Mouse (Mus musculus): ENCODE data around the gene Zfp9. TPM values are rescaled to one million over a fixed set of nuclear protein-coding genes. Genes with fewer than 3 reads are reported as not detected.

Zfp9 gene
- total RNA-seq (2014; rRNA removed) (20.7 and 21.7 TPM in 2 replicates), polyA plus RNA-seq (2015; fragmentation: Nextera tagmentation; extraction: Ambion mirVana) (7.6 and 9.8 TPM in 2 replicates)

DNA sequence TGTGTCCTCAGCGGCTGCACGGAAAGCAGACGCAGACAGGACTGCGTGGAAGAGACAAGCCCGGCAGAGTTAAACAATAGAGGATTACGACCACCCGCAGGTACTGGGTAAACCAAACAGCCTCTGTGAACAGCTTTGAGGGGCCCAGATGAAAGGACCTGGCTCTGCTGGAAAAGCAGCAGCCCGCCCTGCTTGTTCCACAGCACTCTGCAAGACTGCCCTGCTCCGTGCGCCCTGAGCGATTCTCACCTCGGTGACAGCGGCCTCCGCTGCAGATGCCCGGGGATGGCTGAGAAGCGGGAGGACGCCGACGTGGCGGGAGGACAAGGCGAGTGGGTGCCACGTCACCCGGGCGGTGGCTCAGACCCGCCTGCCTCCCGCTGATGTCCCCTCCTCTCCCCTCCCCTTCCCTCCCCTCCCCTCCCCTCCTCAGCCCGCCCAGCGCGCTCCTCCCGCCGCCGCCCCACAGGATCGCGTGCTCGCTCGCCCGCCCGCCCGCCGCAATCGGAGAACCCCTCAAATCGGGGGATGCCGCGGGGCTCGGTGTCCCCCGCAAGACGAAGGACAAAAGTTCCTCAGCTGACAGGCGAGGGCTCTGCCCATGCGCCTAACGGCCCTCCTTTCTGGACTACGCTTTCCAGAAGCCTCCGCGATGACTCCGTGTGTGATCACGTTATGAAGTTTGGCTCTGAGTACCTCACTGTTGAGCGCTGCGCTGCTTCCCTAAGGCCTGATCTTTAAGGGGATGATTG is at the start of gene Zfp9:
TSS of gene Zfp9 (minus strand) at position 364 of the 752 bp plus-strand sequence.
- no peaks in the 10 kb centered on the region for H3K9me3 ChIP-seq (ENCODE audit: low read length)
- DNase-seq (ENCODE audit: low spot score): peak; percentile 94
- H3K27me3 ChIP-seq (ENCODE audit: insufficient read depth, low read length): no peaks in the 10 kb centered on the region
- peak within 1 kb of the TSS; percentile 53 for H3K4me2 ChIP-seq (ENCODE audit: low read depth, low read length, poor library complexity, severe bottlenecking)
- H3K4me3 ChIP-seq (ENCODE audit: low read depth, low read length): peak within 1 kb of the TSS; percentile 64
- peaks cover 4% of the 10 kb centered on the region; the same call in 1 of the 2 replicates for H3K36me3 ChIP-seq (ENCODE audit: insufficient read depth, low read length)
- H3K4me1 ChIP-seq (ENCODE audit: insufficient read depth, low read length): peaks cover 9% of the 10 kb centered on the region; the same call in 1 of the 2 replicates
- H3K27ac ChIP-seq (ENCODE audit: low read depth, low read length): peak within 1 kb of the TSS; percentile 89
- H3K9ac ChIP-seq (replicated peaks; ENCODE audit: low read length, poor library complexity, severe bottlenecking): peak within 1 kb of the TSS; percentile 88
- no peak for TF ChIP-seq CTCF (IDR thresholded peaks at IDR 0.05)
- 0% methylated on average over 33 of the region's 57 CpGs for WGBS
- peak; percentile 89 for ATAC-seq (ENCODE audit: low FRiP score)

DNA sequence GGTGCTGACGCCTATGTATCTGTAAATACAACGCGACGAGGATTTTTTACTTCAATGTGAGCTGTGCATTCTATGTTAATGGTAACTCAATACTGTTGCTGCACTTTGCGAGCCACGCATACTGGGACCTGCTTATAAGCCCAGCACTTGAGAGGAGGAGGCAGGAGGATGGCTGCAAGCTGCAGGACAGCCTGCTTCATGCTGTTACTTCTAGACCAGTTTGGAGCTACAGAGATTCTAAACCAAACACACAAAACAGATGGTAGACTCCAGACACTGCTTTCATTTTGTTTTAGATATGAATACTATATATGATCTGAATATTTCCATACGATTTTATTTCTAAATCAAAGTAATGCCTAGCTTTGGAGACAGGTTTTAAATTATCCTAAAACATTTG is 41.5 kb upstream of the Zfp9 start:
- no peaks in the 10 kb centered on the region for H3K4me1 ChIP-seq (ENCODE audit: insufficient read depth, low read length)
- H3K4me3 ChIP-seq (ENCODE audit: low read depth, low read length): no peak overlapping the region
- H3K9me3 ChIP-seq (ENCODE audit: low read length): no peaks in the 10 kb centered on the region
- no peak overlapping the region for H3K27ac ChIP-seq (ENCODE audit: low read depth, low read length)
- no peaks in the 10 kb centered on the region for H3K27me3 ChIP-seq (ENCODE audit: insufficient read depth, low read length)
- H3K36me3 ChIP-seq (ENCODE audit: insufficient read depth, low read length): peaks cover 61% of the 10 kb centered on the region
- H3K9ac ChIP-seq (replicated peaks; ENCODE audit: low read length, poor library complexity, severe bottlenecking): no peak overlapping the region
- TF ChIP-seq CTCF (IDR thresholded peaks at IDR 0.05): no peak
- 92% methylated on average over 7 of the region's 7 CpGs for WGBS
- ATAC-seq (ENCODE audit: low FRiP score): no peak
- no peak for DNase-seq (ENCODE audit: low spot score)
- no peak overlapping the region for H3K4me2 ChIP-seq (ENCODE audit: low read depth, low read length, poor library complexity, severe bottlenecking)

DNA sequence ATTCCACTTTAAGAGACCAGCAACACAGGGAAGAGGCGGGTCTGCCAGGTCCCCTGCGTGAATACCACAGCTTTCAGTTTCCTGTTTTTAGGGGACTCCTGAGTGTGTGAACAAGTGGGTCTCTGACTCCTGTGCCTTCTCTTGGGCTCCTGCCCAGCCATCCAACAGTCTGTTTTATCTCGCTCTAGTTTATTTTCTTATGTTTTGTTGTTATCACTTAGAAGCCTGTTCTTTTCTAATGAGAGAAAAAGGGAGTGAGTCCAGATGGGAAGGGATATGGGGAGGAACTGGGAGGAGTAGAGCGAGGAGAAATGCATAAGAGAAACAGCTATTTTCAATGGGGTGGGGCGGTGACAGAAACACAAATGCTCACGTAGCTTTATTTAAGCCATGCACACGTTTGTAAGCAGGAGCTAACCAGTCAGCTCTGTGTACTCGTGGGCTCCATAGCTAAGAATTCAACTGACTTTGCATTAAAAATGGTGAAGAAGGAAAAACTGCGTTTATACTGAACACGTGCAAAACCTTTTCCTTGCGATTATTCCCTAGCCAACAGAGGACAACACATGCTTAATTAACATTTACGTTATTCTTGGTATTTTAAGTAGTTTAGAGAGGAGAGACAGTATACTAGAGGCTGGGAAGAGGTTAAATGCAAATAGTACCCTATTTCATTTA is 34.4 kb upstream of the Zfp9 start:
- no peaks in the 10 kb centered on the region for H3K4me1 ChIP-seq (ENCODE audit: insufficient read depth, low read length)
- H3K36me3 ChIP-seq (ENCODE audit: insufficient read depth, low read length): peaks cover 48% of the 10 kb centered on the region
- H3K4me2 ChIP-seq (ENCODE audit: low read depth, low read length, poor library complexity, severe bottlenecking): no peak overlapping the region
- no peaks in the 10 kb centered on the region for H3K9me3 ChIP-seq (ENCODE audit: low read length)
- DNase-seq (ENCODE audit: low spot score): no peak
- H3K27me3 ChIP-seq (ENCODE audit: insufficient read depth, low read length): no peaks in the 10 kb centered on the region
- H3K27ac ChIP-seq (ENCODE audit: low read depth, low read length): no peak overlapping the region
- no peak for ATAC-seq (ENCODE audit: low FRiP score)
- no peak overlapping the region for H3K9ac ChIP-seq (replicated peaks; ENCODE audit: low read length, poor library complexity, severe bottlenecking)
- WGBS: 95% methylated on average over 12 of the region's 12 CpGs
- TF ChIP-seq CTCF (IDR thresholded peaks at IDR 0.05): no peak
- H3K4me3 ChIP-seq (ENCODE audit: low read depth, low read length): no peak overlapping the region

DNA sequence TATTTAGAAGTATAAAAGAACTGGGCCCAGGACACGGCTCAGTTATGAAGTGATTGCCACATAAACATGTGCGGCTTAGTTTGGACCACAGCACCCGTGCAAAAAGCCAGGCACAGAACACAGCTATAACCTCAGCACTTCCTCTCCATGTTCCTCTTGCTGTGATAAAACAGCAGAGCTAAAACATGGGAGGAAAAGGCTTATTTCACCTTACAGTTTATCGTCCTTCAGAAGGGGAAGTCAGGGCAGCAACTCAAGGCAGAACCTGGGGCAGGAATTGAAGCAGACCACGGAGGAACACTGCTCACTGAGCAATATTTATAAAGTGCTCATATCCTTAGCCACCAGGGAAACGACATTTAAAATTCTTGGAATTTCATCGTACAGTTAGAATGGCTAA is 19.9 kb upstream of the Zfp9 start:
- 92% methylated on average over 7 of the region's 7 CpGs for WGBS
- no peak for TF ChIP-seq CTCF (IDR thresholded peaks at IDR 0.05)
- no peak for DNase-seq (ENCODE audit: low spot score)
- Histone ChIP-seq H3K36me3 (ENCODE audit: insufficient read depth, low read length) (peaks cover 17% of the 10 kb centered on the region), H3K4me2 (ENCODE audit: low read depth, low read length, poor library complexity, severe bottlenecking) (no peak overlapping the region), H3K4me1 (ENCODE audit: insufficient read depth, low read length) (no peaks in the 10 kb centered on the region), H3K27me3 (ENCODE audit: insufficient read depth, low read length) (no peaks in the 10 kb centered on the region), H3K9ac (replicated peaks; ENCODE audit: low read length, poor library complexity, severe bottlenecking) (no peak overlapping the region), H3K9me3 (ENCODE audit: low read length) (no peaks in the 10 kb centered on the region), H3K27ac (ENCODE audit: low read depth, low read length) (no peak overlapping the region), H3K4me3 (ENCODE audit: low read depth, low read length) (no peak overlapping the region)
- ATAC-seq (ENCODE audit: low FRiP score): no peak

DNA sequence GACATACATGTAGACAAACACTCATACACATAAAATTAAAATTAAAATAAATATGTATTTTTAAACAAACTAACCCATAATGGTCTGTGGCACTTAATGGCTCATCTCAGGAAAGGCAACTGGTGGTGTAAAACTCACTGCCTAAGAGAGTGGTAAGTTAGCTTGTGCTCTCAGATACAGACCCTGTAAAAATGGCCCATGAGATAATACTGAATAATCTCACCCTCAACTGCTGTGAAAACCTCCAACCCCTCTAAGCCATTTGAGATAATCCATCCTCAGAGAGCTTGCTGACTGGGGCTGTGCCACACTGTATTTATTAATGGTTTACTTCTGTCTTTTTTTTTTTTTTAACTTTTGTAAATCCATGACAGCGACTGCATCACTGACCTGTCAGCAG is 3.0 kb upstream of the Zfp9 start:
- Histone ChIP-seq H3K4me3 (ENCODE audit: low read depth, low read length) (no peak overlapping the region), H3K9me3 (ENCODE audit: low read length) (no peaks in the 10 kb centered on the region), H3K36me3 (ENCODE audit: insufficient read depth, low read length) (no peaks in the 10 kb centered on the region), H3K27ac (ENCODE audit: low read depth, low read length) (no peak overlapping the region), H3K4me2 (ENCODE audit: low read depth, low read length, poor library complexity, severe bottlenecking) (no peak overlapping the region), H3K27me3 (ENCODE audit: insufficient read depth, low read length) (no peaks in the 10 kb centered on the region), H3K9ac (replicated peaks; ENCODE audit: low read length, poor library complexity, severe bottlenecking) (no peak overlapping the region), H3K4me1 (ENCODE audit: insufficient read depth, low read length) (peaks cover 2% of the 10 kb centered on the region; the same call in 1 of the 2 replicates)
- DNase-seq (ENCODE audit: low spot score): no peak
- TF ChIP-seq CTCF (IDR thresholded peaks at IDR 0.05): no peak
- 77% methylated on average over 1 of the region's 1 CpGs for WGBS
- ATAC-seq (ENCODE audit: low FRiP score): no peak

Data from midbrain, postnatal 0 days (tissue).